Mouse (Mus musculus): Measurements from ENCODE around the gene Dctn3.

DNA sequence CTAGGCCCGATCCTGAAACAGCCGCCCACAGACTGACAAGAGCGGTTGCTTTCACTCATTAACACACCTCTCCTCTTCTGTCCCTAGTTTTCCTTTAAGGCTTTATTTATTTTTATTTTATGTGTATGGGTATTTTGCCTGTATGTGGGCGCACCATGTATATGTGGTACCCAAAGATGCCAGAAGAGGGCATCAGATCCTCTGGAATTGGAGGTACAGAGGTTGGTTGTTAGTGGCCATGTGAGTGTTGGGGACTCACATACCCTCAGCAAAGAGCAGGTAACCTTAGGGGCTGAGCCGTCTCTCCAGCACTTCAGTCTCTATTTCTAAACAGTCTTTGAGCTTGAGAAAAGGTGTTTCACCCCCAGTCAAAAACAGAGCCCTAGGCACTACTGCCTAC lies 7.4 kb downstream of the Dctn3 start:
- TF ChIP-seq POLR2A (IDR thresholded peaks at IDR 0.05; ENCODE audit: extremely low read depth, insufficient read depth, low read length): no peak
- TF ChIP-seq CTCF (IDR thresholded peaks at IDR 0.05; ENCODE audit: low read depth, low read length): peak; percentile 15; the same call in 1 of the 2 replicates
